In genomic region chr9:98442638-98443037, GRCm38 (mm10) we compare ENCODE assay signal across 8 mouse cellular contexts. TPM values are rescaled to one million over a fixed set of nuclear protein-coding genes. Genes with fewer than 3 reads are reported as not detected.
DNase-seq lines count a peak whose midpoint lies in the region; TF ChIP-seq lines count a peak whose summit lies in the region.
"Had no signal": no experiment of that assay in that cellular context is flagged by ENCODE, and none has a peak within 500 bp of the region (broad histone marks: within the 10 kb centered on the region; RNA-seq: fewer than 3 reads in every experiment).

No protein-coding gene starts in this region.

- 49% methylated on average over 5 of the region's 5 CpGs for WGBS in kidney, adult 2 months
- 26% methylated on average over 5 of the region's 5 CpGs for WGBS in small intestine, adult 2 months

- no peaks in the 10 kb centered on the region for H3K27me3 ChIP-seq in kidney, adult 2 months (replicated peaks; ENCODE audit: control insufficient read depth, insufficient read depth, low read length)
- no peaks in the 10 kb centered on the region for H3K27me3 ChIP-seq in small intestine, adult 2 months (ENCODE audit: control insufficient read depth, insufficient read depth, low read length)
- H3K27me3 ChIP-seq: neural tube, embryonic 12.5 days had no signal

- no peaks in the 10 kb centered on the region for H3K4me1 ChIP-seq in kidney, adult 2 months (ENCODE audit: control insufficient read depth, insufficient read depth, low read length)
- H3K4me1 ChIP-seq in small intestine, adult 2 months (ENCODE audit: control insufficient read depth, insufficient read depth, insufficient read length, low read length), result peaks cover 15% of the 10 kb centered on the region; the same call in 1 of the 2 replicates

- peak; percentile 75 for TF ChIP-seq CTCF in kidney, adult 2 months (conservative IDR thresholded peaks at IDR 0.05; ENCODE audit: insufficient read depth, insufficient read length, low read depth, low read length)
- TF ChIP-seq CTCF in small intestine, adult 2 months (IDR thresholded peaks at IDR 0.05; ENCODE audit: extremely low read depth, insufficient read length, insufficient replicate concordance, low read depth, low read length), result peak; percentile 83

- H3K4me3 ChIP-seq in kidney, adult 2 months (ENCODE audit: insufficient read depth, low read depth, low read length), result no peak overlapping the region
- H3K4me3 ChIP-seq in small intestine, adult 2 months (ENCODE audit: low read depth, low read length), result no peak overlapping the region
- H3K4me3 ChIP-seq: neural tube, embryonic 12.5 days had no signal

- H3K27ac ChIP-seq in kidney, adult 2 months (ENCODE audit: insufficient read depth, low read depth, low read length), result no peak overlapping the region
- H3K27ac ChIP-seq in small intestine, adult 2 months (ENCODE audit: insufficient read depth, low read depth, low read length), result no peak overlapping the region
- H3K27ac ChIP-seq: neural tube, embryonic 12.5 days had no signal

- no peaks in the 10 kb centered on the region for H3K36me3 ChIP-seq in kidney, adult 2 months (ENCODE audit: control insufficient read depth, insufficient read depth, low read length)
- no peaks in the 10 kb centered on the region for H3K36me3 ChIP-seq in small intestine, adult 2 months (ENCODE audit: control insufficient read depth, insufficient read depth, low read length)

- TF ChIP-seq POLR2A in kidney, adult 2 months (IDR thresholded peaks at IDR 0.05; ENCODE audit: low read depth, low read length), result no peak
- no peak for TF ChIP-seq POLR2A in small intestine, adult 2 months (IDR thresholded peaks at IDR 0.05; ENCODE audit: low read depth, low read length)

- DNase-seq in kidney, adult 2 months, result peak; percentile 35
- DNase-seq in kidney, adult 18-20 months, result no peak
- peak; percentile 35 for DNase-seq in urinary bladder, postnatal 25 days (ENCODE audit: low spot score)
- DNase-seq in urinary bladder, postnatal 10 days (ENCODE audit: low spot score), result no peak
- peak; percentile 59 for DNase-seq in embryo, embryonic 11 days
- DNase-seq in T-cell, adult 2 months (ENCODE audit: low spot score), result no peak

RNA-seq across cellular contexts. Expression of gene Rbp1, which starts 19.9 kb away (rescaled TPM):
- polyA plus RNA-seq in kidney, adult 2 months (2012; rRNA removed), result 6.4 and 6.7 TPM in 2 replicates
- polyA plus RNA-seq in small intestine, adult 2 months (2012; rRNA removed), result 1.0 and 5.1 TPM in 2 replicates

RNA-seq across cellular contexts. Expression of gene Rbp2, which starts 43.3 kb away (rescaled TPM):
- not detected in 2 replicates for polyA plus RNA-seq in kidney, adult 2 months (2012; rRNA removed)
- 341 and 589 TPM in 2 replicates for polyA plus RNA-seq in small intestine, adult 2 months (2012; rRNA removed)

Comparison
In these comparisons a context has a peak if more than half of its experiments do, and no peak if none do; other contexts are left out.
1. DNase-seq: peak in kidney, adult 2 months (single experiment), urinary bladder, postnatal 25 days (single experiment) and embryo, embryonic 11 days (single experiment); none in kidney, adult 18-20 months (single experiment), urinary bladder, postnatal 10 days (single experiment) and T-cell, adult 2 months (single experiment).
2. RNA of gene Rbp2, which starts 43.3 kb away (polyA plus RNA-seq): 341 to 589 TPM in small intestine, adult 2 months; not detected in kidney, adult 2 months; every median in the first group is over 100 times any median in the second.